Mouse (Mus musculus): ENCODE results near the gene Mink1. TPM values are rescaled to one million over a fixed set of nuclear protein-coding genes. Genes with fewer than 3 reads are reported as not detected.

The Mink1 gene
- total RNA-seq, 2 experiments from 2014 or later: 208 to 249 TPM

DNA sequence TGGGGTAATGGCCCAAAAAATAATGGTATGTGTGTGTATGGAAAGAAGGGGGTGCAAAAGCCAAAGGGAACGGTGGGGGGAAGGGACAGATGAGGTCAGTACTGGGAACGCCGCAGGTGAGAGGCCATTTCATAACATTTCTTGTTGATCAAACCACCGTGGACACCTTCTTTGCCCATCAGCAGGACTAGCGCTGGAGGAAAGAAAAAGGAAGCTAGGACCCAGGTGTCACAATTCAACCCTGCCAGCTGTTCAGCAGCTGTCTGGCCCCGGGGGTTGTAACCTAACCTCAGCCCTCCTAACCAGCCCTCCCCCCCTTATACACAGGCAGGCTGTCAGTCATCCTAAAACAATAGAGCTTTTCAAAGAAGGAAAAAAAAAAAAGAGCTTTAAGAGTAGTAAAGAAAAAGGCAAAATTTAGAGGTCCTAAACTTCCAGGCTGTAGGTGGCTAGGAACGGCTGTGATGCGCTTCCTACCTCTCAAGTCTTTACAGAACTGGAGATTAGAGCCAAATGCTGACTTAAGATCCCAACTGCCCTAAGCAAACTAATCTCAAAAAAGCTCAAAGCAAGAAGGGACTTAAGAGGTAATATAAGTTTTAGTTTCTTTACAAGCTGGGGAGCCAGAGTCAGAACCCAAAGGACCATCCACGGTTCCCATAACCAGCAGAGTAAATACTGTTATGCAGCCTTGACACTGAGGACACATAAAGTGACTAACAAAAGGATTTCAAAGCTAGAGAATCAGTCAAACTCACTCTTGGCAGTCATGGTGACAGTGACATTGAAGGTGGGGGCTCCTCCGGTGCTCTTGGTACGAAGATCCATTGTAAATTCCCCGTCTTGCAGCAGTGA lies 89.6 kb downstream of the Mink1 start:
- DNase-seq (ENCODE audit: low spot score in 2 of 2): no peak

DNA sequence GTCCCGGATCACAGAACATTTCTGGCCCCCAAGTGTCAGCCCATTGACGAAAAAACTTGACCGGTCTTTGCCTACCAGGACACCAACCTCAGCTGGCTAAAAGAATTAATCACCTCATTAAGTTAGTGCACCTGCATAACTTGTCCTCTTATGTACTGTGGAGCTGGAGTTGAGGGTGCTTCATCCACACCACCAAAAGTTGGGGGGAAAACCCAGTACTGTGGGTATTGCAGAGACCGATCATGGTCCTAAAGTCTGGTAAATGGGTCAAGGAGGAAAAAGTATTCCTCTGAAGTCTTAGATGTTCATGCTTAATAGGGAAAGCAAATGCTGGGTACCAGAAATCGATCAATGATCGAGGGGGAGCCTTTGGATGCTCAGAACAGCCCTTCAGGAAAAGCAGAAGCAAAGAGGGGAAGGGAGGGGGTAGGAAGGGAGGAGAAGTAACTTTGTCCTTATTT lies 90.2 kb downstream of the Mink1 start:
- DNase-seq (ENCODE audit: low spot score in 2 of 2): no peak

DNA sequence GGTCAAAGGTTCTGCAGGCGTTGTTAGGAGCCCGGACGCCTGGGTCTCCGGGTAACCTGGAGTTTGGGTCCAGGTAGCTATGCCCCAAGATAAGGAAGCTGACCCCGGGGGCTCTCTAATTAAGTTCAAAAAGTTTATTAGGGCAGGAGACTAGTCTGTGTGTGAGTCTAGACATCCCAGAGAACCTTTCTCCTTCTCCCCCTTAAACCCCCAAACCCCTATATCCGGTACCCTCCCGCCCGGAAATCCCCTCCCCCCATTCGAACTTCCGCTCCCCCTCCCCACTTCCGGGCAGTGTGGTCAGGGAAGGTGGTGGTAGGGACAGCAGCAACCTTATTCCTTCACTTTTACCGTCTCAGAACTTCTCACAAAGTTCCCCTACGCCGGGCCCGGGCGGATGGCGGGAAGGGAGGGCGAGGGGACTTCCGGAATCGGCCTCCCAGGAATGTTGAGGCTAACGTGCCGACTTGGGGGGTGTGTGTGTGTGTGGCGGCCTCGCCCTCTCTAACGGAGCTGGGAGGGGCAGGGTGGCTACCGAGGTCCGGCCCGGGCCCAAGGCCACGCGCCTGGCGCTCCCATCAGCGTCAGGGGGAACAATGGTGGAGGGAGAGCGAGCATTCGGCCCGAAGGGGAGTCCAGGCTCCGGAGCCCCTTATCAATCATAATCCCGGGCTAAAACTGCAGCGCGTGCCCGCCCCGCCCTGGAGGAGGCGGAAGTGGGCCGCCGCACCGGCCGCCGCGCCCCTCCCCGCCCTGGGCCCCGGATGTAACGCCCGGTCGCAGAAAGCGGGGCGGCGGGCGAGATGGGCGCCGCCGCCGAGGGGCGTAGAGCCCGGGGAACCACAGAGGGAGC lies 90.9 kb downstream of the Mink1 start:
- DNase-seq (ENCODE audit: low spot score in 2 of 2): peak; percentile 59 to 66

DNA sequence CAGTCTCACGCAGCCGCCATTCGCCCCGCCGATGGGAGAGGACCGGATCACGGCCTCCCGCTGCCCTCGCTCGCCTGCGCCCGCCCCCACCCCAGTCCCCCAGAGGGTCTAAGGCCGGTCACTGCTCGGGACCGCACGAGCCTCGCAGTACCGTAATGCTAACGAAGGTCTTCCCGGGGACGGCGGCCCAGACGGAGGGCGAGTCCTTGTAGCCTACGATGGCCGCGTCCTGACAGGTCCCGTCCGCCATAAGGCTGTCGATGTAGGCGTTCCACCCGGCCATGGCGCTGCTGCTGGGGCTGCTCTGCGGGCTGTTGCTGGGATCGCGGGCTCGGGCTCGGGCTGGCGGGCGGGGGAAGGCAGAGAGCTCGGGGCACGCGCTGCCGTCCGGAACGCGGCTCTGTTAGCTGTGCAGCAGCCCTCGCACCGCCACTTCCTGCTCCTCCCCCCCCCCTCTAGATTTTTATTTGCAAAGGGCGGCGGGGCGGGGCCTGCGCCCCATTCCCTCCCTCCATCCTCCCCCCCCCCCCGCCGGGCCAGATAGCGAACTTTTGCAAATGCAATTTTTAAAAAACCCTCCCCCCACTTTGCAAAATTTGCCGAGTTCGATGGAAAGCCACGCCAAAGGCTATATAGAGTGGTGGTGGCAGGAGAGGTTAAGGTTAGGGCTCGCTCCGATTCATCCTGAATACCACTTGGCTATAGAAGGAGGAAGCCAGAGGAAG lies 91.7 kb downstream of the Mink1 start, which contains the start of gene Pfn1:
Gene Pfn1 (minus strand): TSS at position 447 of the 725 bp plus-strand sequence.
- DNase-seq (ENCODE audit: low spot score in 2 of 2): peak; percentile 66 to 80

DNA sequence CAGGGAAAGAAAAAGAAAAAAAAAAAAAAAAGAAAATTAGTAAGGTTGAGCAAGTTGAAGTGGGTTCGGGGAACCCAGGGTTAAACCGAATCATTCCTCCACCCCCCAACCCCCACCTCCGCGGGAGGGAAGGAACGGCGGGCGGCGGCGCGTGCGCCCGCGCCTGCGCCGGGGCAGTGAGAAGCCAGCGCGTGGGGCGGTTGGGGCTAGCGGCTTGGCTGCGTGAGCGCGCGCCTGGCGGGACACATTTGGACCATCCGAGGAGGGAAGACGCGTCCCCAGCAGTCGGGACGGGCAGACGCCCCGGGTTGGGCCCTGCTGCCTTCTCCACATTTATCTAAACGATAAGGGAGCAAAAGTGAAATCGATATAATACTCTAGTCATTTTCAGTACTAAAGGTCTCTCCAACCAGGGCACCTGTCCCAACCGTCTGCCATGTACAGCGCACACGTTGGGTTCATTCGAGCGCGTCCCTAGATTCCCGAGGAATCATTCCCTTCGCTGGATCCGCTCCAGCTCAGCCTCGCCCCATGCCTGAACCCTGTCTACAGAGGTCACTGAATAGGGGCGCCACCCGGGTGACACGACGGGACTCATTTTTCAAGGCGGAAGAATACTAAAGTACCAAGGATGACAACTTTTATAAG lies 92.4 kb downstream of the Mink1 start:
- peak; percentile 73 to 82 for DNase-seq (ENCODE audit: low spot score in 2 of 2)

DNA sequence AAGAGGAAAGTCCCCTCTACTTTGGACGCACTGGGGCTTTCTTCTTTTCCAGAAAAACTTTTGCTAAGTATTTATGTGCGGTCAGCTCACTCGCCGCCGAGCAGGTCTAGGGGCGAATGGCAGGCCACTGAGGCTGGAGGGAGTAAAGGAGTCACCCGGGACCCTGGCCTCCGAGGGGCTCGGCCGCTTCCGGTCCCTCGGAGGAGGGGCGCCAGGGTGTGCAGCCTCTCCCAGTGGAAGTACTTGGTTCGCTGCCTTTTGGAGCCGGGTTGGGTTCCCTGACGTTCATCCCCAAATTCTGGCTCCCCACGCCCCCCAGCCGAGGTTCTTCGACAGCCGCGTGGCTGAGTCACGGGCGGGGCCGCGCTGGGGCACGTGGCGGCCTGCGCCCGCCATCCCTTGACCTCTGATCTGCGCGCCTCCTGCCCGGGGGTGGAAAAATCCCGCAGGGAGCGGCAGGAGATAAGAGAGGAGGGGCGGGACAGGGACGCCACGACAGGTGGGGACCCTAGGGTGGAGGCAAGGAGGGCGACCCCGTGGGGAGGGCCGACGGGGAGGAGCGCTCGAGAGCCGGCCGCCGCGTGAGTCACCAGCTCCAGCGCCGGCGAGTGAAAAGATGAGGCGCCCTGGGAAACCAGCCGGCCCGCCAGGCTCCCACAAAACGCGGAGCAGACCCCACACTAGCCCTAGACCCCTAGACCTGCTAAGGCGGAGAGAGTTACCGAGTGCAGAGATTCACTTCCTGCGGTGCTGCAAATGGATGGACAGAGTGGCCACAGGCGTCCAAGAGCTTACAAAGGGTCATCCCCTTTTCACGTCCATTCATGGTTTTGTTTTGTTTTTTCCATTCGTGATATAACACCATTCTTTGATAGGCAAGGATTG lies 93.1 kb downstream of the Mink1 start:
- DNase-seq (ENCODE audit: low spot score in 2 of 2): peak in 1 of 2 experiments; percentile 52

DNA sequence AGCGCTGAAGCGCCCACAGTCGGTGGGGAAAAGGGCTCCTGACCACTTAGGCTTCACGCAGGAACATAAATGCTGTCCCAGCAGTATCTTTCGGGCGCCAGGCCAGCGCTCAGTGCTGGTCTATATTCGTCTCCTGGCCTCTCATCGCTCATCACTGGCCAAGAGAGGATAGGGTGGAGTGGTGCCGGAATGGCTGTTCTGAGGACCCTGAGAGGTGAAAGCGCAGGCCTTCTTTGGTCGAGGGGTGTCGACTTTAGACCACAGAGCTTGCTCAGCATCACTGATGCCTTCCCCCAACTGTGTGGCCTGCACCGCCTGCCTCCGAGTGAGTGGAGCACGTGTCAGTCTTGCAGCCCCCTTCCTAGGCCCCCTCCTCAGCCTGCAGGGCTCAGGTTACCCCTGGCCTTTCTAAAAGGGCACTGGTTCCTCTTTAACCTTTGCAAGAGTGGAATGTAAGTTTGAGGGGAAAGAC lies 93.8 kb downstream of the Mink1 start:
- no peak for DNase-seq (ENCODE audit: low spot score in 2 of 2)

DNA sequence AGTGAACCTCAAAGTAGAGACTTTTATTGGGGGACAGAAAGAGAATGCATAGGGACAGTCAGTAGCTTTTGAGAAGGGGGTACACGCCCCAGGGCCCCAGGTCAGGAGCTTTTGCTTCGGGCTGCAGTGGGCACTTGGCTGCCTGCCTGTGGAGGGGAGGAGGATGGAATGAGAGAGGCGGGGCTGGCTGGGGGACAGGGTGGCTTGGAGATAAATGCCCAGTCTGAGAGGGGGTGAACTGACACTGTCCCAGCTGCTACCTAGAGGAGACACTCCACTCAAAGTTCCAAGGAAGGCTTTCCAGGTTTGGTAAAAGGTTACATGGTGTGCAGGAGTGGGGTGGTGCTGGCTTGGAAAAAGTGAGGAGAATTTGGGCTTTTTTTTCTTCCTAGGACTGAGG lies 94.3 kb downstream of the Mink1 start, which contains the start of gene Eno3:
Gene Eno3 (plus strand): TSS at position 239 of the 400 bp plus-strand sequence.
- no peak for DNase-seq (ENCODE audit: low spot score in 2 of 2)

DNA sequence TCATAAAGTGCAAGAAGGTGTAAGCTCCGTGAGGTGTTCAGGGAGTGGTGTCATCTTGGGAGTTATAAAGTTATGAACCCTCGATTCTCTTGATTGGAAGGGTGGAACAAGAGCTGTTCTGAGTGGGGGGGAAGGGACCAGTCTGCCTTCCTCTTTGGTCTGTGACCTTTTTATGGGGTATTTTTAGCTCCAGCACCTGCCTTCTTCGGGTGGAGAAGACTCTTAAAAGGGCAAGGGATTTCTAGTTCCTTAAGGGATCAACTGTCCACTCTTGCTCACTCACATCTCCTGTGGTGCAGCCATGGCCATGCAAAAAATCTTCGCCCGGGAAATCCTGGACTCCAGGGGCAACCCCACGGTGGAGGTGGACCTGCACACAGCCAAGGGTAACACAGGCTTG lies 94.9 kb downstream of the Mink1 start:
- no peak for DNase-seq (ENCODE audit: low spot score in 2 of 2)

DNA sequence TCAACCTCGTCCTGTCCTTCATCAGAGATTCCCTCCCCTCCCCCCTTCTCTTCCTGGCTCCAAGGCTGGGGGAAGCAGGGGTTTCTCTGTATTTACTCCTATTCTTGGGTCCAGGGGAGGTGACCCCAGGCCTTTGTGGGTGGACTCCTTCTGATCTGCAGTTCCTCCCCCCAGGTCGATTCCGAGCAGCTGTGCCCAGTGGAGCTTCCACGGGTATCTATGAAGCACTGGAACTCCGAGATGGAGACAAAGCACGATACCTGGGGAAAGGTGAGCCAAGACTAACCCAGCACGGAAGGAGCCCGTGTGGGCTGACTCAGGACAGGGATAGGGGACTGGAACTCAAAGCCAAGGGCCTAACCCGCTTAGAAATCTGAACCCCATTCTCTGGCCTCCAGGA lies 95.3 kb downstream of the Mink1 start:
- DNase-seq (ENCODE audit: low spot score in 2 of 2): no peak

DNA sequence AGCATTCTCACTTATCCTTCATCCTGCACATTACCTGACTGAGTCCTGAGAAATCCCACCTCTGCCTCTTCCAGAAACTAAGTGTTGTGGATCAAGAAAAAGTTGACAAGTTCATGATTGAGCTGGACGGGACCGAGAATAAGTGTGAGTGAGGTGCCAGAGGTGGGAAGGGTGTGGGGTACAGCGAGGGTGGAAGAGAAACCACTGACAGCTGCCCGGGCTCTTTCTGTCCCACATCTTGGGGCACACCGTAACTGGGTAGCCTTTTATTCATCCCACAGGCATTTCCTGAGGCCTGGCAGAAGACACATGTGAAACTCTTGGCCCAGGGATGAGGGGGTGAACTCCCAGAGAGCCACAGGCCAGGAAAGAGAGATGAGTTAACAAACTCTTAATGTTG lies 95.8 kb downstream of the Mink1 start:
- DNase-seq (ENCODE audit: low spot score in 2 of 2): no peak

DNA sequence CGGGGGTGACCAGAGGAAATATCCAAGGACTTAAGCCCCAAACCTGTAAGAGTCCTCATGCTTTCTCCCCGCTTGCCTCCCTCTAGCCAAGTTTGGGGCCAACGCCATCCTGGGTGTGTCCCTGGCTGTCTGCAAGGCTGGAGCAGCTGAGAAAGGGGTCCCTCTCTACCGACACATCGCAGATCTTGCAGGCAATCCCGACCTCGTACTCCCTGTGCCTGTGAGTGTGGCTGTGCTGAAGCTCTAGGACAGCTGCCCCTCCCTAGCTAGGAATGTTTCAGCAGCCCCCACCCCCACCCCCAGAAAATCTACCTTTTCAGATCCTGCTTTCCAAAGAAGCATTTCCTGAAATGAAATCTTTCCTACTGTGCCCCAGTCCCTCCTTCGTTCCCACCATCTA lies 96.3 kb downstream of the Mink1 start:
- DNase-seq (ENCODE audit: low spot score in 2 of 2): no peak

DNA sequence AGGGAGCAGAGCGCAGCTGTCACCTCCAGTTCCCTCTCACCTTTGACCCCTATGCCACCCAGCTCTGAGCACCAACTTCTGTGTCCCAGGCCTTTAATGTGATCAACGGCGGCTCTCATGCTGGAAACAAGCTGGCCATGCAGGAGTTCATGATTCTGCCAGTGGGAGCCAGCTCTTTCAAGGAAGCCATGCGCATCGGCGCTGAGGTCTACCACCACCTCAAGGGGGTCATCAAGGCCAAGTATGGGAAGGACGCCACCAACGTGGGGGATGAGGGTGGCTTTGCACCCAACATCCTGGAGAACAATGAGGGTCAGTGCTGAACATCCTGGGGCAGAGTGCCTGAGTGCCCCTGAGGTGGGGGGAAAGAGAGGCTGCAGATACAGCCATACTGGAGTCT lies 97.9 kb downstream of the Mink1 start:
- no peak for DNase-seq (ENCODE audit: low spot score in 2 of 2)

DNA sequence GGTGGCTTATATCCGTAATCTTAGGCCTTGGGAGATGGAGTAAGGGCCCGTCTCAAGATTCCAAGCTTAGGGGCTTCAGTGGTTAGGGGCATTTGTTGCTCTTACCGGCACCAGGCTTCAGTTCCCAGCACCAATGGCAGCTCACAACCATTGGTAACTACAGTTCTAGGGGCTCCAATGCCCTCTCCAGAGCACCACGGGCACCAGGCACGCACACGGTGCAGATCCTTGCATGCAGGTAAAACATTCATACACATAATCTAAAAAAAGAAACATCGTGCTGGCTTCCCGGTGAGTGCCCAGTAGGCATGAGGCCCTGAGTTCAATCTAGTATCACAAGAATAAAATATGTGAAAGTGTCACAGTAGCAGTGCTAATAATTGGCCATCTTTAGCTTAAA lies 100.4 kb downstream of the Mink1 start:
- DNase-seq (ENCODE audit: low spot score in 2 of 2): no peak

DNA sequence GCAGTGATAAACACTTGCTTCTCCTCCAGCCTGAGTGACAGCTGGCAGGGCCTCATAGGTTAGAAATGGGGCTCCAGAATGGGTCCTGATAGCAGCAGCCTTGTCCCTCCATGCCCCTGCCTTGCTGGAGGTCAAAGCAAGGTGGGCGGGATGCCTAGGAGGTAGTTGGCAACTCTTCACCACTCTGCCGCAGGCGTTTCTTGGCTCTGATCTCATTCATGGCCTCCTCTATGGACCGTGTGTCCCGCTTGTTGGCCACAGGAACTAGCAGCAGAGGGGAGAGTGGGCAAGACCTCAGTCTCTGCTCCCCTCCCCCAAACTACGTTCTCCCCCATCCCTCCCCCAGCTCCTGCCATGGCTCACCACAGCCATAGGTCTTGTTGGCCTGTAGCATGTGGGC lies 101.3 kb downstream of the Mink1 start:
- no peak for DNase-seq (ENCODE audit: low spot score in 2 of 2)
